Mouse (Mus musculus) ES-E14 (cell line): Measurements from ENCODE around the gene Cst6.

Experiments used
- CHD2 ChIP-seq: IDR thresholded peaks from 2 replicates; pipeline ENCODE4 v1.6.1; 2014; ENCODE audit warnings: mild to moderate bottlenecking, low read depth, low read length, inconsistent platforms
- MAFK ChIP-seq: IDR thresholded peaks from 2 replicates; pipeline ENCODE4 v1.6.1; 2014; ENCODE audit warnings: mild to moderate bottlenecking, low read depth, low read length, inconsistent platforms; ENCODE audit not compliant: insufficient read depth
- ZC3H11A ChIP-seq: IDR thresholded peaks from 2 replicates; pipeline ENCODE4 v1.6.1; 2012; ENCODE audit warnings: low read depth, mild to moderate bottlenecking, inconsistent platforms, low read length, borderline replicate concordance

DNA sequence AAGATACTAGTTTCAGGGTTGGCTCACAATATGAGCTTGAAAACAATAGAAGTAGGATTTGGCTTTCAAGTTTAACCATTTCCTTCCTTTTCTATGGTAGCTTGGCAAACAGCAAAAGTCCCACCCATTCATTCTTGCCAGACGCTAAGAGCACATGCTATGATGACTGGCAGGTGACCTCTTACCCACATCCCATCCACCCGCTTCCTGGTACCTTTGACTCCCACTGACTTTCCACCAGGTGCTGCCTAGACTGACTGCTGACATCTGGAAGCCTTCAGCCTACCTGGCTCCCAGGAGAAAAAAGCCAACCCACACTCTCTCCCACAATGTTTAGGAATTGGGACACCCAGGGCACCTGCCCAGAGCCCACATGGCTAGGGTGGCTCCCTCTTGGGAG is 14.8 kb upstream of the Cst6 start:
- TF ChIP-seq CHD2 (no peak), MAFK (no peak), ZC3H11A (no peak)
